Mouse (Mus musculus) lung, adult 10 weeks (tissue): ENCODE data around the gene Olfr495. TPM values are rescaled to one million over a fixed set of nuclear protein-coding genes. Genes with fewer than 3 reads are reported as not detected.

ENCODE experiments used
- polyA plus RNA-seq: library from polyadenylated mRNA; stranded (reverse); fragments of 350-450 nt; fragmentation: Illumina TruSeq; extraction: RNeasy Lipid Tissue Mini Kit (QIAGEN cat#74804); gene quantifications from one replicate; pipeline ENCODE4 v1.2.3, GENCODE M21; 2014; ENCODE audit warnings: low read depth, low replicate concordance; ENCODE audit not compliant: insufficient read depth

Olfr495 gene
- polyA plus RNA-seq = not detected

DNA sequence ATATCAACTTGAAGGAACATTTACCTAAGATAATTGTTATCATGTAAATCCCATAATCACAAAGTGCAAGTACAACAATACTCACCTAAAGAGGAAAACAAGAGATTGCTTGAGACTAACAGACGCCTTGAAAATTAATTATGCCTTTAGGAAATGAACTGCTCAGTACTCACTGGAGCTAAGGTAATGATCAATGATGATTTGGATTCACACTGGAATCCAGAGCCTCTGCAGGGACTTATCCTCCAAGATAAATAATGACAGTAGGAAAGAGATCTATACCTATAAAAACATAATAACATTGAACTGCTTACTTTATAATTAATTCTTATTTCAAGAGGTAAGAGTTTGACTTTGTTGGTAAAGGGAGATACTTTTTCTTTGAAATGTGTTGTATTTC lies at the start of gene Olfr495:
Gene Olfr495 (plus strand): TSS at position 301 of the 400 bp plus-strand sequence.

DNA sequence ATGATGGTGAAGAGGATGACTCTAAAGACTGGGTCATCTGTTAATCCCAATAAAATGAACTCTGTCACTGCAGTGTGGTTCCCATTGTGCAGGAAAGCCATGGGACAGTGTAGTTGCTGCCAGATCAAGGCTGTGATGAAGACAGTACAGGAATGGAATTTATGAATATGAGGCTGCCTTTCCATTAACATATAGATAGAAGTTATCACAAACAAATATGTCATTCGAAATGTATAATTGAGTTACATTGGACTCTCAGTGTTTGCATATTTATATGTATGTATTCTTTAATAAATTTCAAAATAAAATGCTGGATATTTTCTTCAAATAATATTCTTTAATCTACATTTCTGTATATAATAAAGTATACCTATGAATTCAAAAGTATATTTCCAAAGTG lies 46.1 kb upstream of the Olfr495 start, which contains the start of gene Olfr493:
Gene Olfr493 (minus strand): TSS at position 101 of the 400 bp plus-strand sequence.

DNA sequence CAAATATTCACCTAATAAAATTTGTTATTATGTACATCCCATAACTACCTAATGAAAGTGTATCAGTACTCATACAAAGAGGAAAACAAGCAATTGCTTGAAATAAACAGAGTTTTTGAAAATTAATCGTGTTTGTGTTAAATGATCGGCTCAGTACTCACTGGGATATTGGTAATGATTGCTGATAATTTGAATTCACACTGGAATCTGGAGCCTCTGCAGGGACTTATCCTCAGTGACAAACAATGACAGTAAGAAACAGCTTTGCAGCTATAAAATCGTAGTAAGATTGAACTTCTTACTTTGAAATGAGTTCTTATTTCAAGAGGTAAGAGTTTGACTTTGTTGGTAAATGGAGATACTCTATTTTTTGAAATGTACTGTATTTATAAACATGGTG lies 27.9 kb upstream of the Olfr495 start, which contains the start of gene Olfr494:
Gene Olfr494 (plus strand): TSS at position 301 of the 400 bp plus-strand sequence.

DNA sequence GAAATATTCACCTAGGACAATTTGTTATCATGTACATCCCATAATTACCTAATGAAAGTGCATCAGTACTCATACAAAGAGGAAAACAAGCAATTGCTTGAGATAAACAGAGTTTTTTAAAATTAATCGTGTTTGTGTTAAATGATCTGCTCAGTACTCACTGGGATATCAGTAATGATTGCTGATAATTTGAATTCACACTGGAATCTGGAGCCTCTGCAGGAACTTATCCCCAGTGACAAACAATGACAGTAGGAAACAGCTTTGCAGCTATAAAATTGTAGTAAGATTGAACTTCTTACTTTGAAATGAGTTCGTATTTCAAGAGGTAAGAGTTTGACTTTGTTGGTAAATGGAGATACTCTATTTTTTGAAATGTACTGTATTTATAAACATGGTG lies 27.2 kb downstream of the Olfr495 start, which contains the start of gene Olfr497:
Gene Olfr497 (plus strand): TSS at position 301 of the 400 bp plus-strand sequence.

Other genes starting within 250 kb of the Olfr495 start
- gene Olfr485, start 233.3 kb upstream of the Olfr495 start, polyA plus RNA-seq = not detected
- not detected for gene Olfr486, start 220.4 kb upstream of the Olfr495 start, polyA plus RNA-seq
- gene Olfr487, start 178.5 kb upstream of the Olfr495 start, polyA plus RNA-seq = not detected
- gene Olfr488, start 134.8 kb upstream of the Olfr495 start, polyA plus RNA-seq = not detected
- not detected for gene Olfr490, start 104.2 kb upstream of the Olfr495 start, polyA plus RNA-seq
- not detected for gene Olfr491, start 79.7 kb upstream of the Olfr495 start, polyA plus RNA-seq
- gene Olfr492, start 69.5 kb upstream of the Olfr495 start, polyA plus RNA-seq = not detected
- gene Olfr493, start 46.2 kb upstream of the Olfr495 start, polyA plus RNA-seq = not detected
- not detected for gene Olfr494, start 27.8 kb upstream of the Olfr495 start, polyA plus RNA-seq
- gene Olfr497, start 27.3 kb downstream of the Olfr495 start, polyA plus RNA-seq = not detected
- gene Olfr498, start 72.2 kb downstream of the Olfr495 start, polyA plus RNA-seq = not detected
- gene Olfr502, start 131.9 kb downstream of the Olfr495 start, polyA plus RNA-seq = not detected
- gene Olfr503, start 151.4 kb downstream of the Olfr495 start, polyA plus RNA-seq = not detected
- not detected for gene Olfr504, start 172.6 kb downstream of the Olfr495 start, polyA plus RNA-seq
- gene Olfr506, start 217.6 kb downstream of the Olfr495 start, polyA plus RNA-seq = not detected
- not detected for gene Olfr507, start 228.6 kb downstream of the Olfr495 start, polyA plus RNA-seq
- gene Olfr508, start 236.8 kb downstream of the Olfr495 start, polyA plus RNA-seq = not detected